Mouse (Mus musculus) G1E (cell line): ENCODE measurements around the gene Cabp2. TPM values are rescaled to one million over a fixed set of nuclear protein-coding genes. Genes with fewer than 3 reads are reported as not detected.
"Not testable (repeated sequence)": the region's sequence is repeated elsewhere in the genome, so short reads cannot be mapped to it uniquely, and the experiment has no call there.

Source experiments
- ATAC-seq: 2 replicates; pipeline ENCODE4 v1.8.0; 2016; ENCODE audit warnings: mild to moderate bottlenecking; ENCODE audit not compliant: insufficient number of reproducible peaks, poor library complexity, low FRiP score, severe bottlenecking; ENCODE audit errors: extremely low read depth
- DNase-seq: peaks from one replicate; pipeline ENCODE4 v3.0.0; 2012; ENCODE audit warnings: low spot score
- H3K27me3 ChIP-seq: 2 replicates; pipeline ENCODE4 v1.6.1; 2012; ENCODE audit warnings: mild to moderate bottlenecking, low read length, inconsistent platforms; ENCODE audit not compliant: insufficient read depth
- H3K36me3 ChIP-seq: replicated peaks from 2 replicates; pipeline ENCODE3; 2012; ENCODE audit warnings: mild to moderate bottlenecking, inconsistent platforms
- H3K4me1 ChIP-seq: 2 replicates; pipeline ENCODE4 v1.6.1; 2012; ENCODE audit warnings: low read depth, low read length, inconsistent platforms, mixed read lengths; ENCODE audit not compliant: insufficient read depth
- H3K4me3 ChIP-seq: 2 replicates; pipeline ENCODE4 v1.5.1; 2012; ENCODE audit warnings: low read depth, mild to moderate bottlenecking, inconsistent platforms, low read length, moderate library complexity, mixed read lengths
- H3K9me3 ChIP-seq: replicated peaks from 2 replicates; pipeline ENCODE4 v1.6.1; 2012; ENCODE audit warnings: inconsistent platforms
- CTCF ChIP-seq: IDR thresholded peaks from 2 replicates; pipeline ENCODE4 v1.5.1; 2012; ENCODE audit warnings: low read depth, low read length, inconsistent platforms, mixed read lengths
- GATA1 ChIP-seq: IDR thresholded peaks from 2 replicates; pipeline ENCODE4 v1.6.1; 2012; ENCODE audit warnings: borderline replicate concordance, low read length, inconsistent platforms, mixed read lengths
- GATA2 ChIP-seq: IDR thresholded peaks from 2 replicates; pipeline ENCODE4 v1.6.1; 2012; ENCODE audit warnings: low read depth, low read length, inconsistent platforms, borderline replicate concordance
- POLR2AphosphoS5 ChIP-seq: IDR thresholded peaks from 2 replicates; pipeline ENCODE4 v1.6.1; 2012; ENCODE audit warnings: low read depth, low read length, inconsistent platforms; ENCODE audit not compliant: insufficient replicate concordance
- TAL1 ChIP-seq: conservative IDR thresholded peaks from 2 replicates; pipeline ENCODE4 v1.6.1; 2012; ENCODE audit warnings: low read depth, low read length, inconsistent platforms, mixed read lengths
- polyA plus RNA-seq: library from polyadenylated mRNA; stranded (reverse); fragments of >175 nt; gene quantifications from 2 replicates; pipeline ENCODE4 v1.2.3, GENCODE M21; 2012
- total RNA-seq, 2 experiments: library from RNA; stranded (forward) in 1 of 2; stranded (reverse) in 1 of 2; fragments of 200-1000 nt in 1 of 2; fragments of >200 nt in 1 of 2; fragmentation: Nextera tagmentation in 1 of 2; gene quantifications; 2 replicates each; pipeline ENCODE4 v1.2.3; 2014 to 2017

The Cabp2 gene
- total and polyA plus RNA-seq, 3 experiments = not detected

DNA sequence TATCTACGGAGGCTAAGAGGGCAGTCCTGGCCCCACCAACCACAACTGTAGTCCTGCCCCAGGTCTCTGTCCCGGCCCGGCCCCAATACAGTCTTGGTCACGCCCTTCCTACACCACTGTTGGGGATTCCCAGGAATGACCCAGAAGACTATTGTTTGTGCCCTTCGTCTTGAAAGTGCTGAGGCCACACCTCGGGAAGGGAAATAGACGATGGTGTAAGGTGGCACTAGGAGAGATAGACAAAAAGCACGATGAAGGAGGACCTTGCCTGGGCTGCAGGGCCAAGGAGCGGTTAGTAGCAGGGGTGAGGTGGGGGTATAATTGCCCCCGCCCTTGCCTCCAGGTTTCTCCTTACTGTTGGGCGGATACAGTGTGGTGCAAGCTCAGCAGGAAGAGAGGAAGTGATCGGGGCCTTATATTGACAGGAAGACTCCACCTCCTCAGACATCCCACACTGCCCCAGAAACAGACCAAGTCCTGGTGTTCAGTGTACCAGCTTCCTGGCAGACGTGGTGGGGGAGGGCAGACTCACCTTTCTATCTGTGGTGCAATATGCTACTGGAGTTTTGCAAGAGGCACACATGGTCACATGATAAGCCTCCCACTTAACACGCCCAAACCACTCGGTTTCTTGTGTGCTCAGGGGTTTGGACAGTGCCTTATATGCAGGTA is 22.2 kb upstream of the Cabp2 start, which contains the start of gene Gstp3:
Gstp3 (minus strand) TSS at position 501 of the 672 bp plus-strand sequence.
- H3K36me3 ChIP-seq = peaks cover 12% of the 10 kb centered on the region
- DNase-seq = peak; percentile 56
- H3K4me3 ChIP-seq = peak within 1 kb of the TSS; percentile 68
- peaks cover 4% of the 10 kb centered on the region for H3K27me3 ChIP-seq
- ATAC-seq = peak; percentile 70
- H3K9me3 ChIP-seq = no peaks in the 10 kb centered on the region
- TF ChIP-seq GATA2 (no peak), CTCF (no peak), GATA1 (no peak), TAL1 (no peak), POLR2AphosphoS5 (no peak)
- H3K4me1 ChIP-seq = peaks cover 28% of the 10 kb centered on the region

- not testable (repeated sequence) for ATAC-seq, DNase-seq, H3K9me3 ChIP-seq, H3K4me3 ChIP-seq, H3K27me3 ChIP-seq
- Histone ChIP-seq H3K4me1 (peaks cover 28% of the 10 kb centered on the region), H3K36me3 (peaks cover 11% of the 10 kb centered on the region)
Measured at GRCm38 (mm10) chr19:4060044-4060898, 21.1 kb upstream of the Cabp2 start.

GRCm38 (mm10) chr19:4060899-4061465 is 20.4 kb upstream of the Cabp2 start:
- H3K36me3 ChIP-seq = peaks cover 10% of the 10 kb centered on the region
- H3K4me1 ChIP-seq = peaks cover 28% of the 10 kb centered on the region
- TF ChIP-seq POLR2AphosphoS5 (no peak), CTCF (no peak), TAL1 (no peak), GATA1 (no peak), GATA2 (no peak)
- H3K9me3 ChIP-seq = no peaks in the 10 kb centered on the region
- ATAC-seq = no peak
- DNase-seq = no peak
- no peaks in the 10 kb centered on the region for H3K27me3 ChIP-seq
- no peak overlapping the region for H3K4me3 ChIP-seq

DNA sequence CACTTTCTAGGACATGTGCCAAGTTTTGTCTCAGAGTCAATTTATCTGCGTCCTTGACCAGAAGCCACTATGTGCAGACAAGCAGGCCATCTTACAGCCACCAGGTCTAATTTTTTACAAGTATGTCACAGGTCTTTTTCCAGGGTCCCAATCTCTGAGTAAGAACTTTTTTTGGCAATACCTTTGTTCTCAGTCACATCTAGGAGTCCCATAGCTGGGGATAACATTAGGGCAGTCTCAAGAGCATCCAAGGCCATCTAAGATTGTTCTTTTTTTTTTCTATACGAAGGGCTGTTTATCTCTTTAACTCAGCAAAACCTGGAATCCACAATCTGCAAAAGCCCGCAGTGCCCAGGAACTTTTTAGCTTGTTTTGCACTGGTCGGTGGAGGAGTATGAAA is 18.0 kb upstream of the Cabp2 start:
- DNase-seq, H3K4me3 ChIP-seq, H3K36me3 ChIP-seq, H3K9me3 ChIP-seq, ATAC-seq: not testable (repeated sequence)
- H3K4me1 ChIP-seq = peaks cover 16% of the 10 kb centered on the region
- H3K27me3 ChIP-seq = peaks cover 11% of the 10 kb centered on the region

DNA sequence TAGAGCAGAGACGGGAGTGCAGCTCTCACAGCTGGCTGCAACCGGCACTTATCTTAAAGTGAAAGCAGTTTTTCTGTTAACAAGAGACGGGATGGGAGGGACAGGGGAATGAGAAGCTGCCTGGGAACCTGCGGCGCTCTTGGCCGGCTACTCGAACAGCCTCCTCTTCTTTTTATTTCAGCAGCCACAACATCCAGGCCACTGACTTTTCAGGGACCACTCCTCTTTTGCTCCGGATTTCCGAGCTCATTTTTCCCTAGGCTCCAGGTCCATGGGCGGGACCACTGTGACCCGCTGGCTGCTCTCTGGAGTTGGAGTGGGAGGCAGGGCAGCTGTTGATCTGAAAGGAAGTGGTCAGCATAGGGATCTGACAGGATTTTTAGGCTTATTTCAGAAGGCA is 16.9 kb upstream of the Cabp2 start:
- H3K36me3 ChIP-seq, H3K9me3 ChIP-seq, DNase-seq, ATAC-seq, H3K4me1 ChIP-seq, H3K4me3 ChIP-seq: not testable (repeated sequence)
- H3K27me3 ChIP-seq = peaks cover 21% of the 10 kb centered on the region

- TF ChIP-seq POLR2AphosphoS5 (no peak), CTCF (no peak), TAL1 (no peak), GATA2 (no peak), GATA1 (no peak)
- DNase-seq (no peak), ATAC-seq (no peak)
- Histone ChIP-seq H3K4me1 (peaks cover 2% of the 10 kb centered on the region; the same call in 1 of the 2 replicates), H3K4me3 (no peak overlapping the region), H3K36me3 (no peaks in the 10 kb centered on the region), H3K9me3 (no peaks in the 10 kb centered on the region), H3K27me3 (peaks cover 27% of the 10 kb centered on the region)
Measured at GRCm38 (mm10) chr19:4066280-4066679, 15.1 kb upstream of the Cabp2 start.
